ENCODE assay signal across 12 mouse cellular contexts in genomic region chr4:136150596-136150995, GRCm38 (mm10). TPM values are rescaled to one million over a fixed set of nuclear protein-coding genes. Genes with fewer than 3 reads are reported as not detected.
DNase-seq lines count a peak whose midpoint lies in the region; ATAC-seq and TF ChIP-seq lines count a peak whose summit lies in the region.
"Had no signal": no experiment of that assay in that cellular context is flagged by ENCODE, and none has a peak within 500 bp of the region (broad histone marks: within the 10 kb centered on the region; RNA-seq: fewer than 3 reads in every experiment).

No protein-coding gene starts in this region.

- H3K9ac ChIP-seq in hindbrain, postnatal 0 days (replicated peaks; ENCODE audit: low read length), result no peak overlapping the region
- H3K9ac ChIP-seq in embryonic facial prominence, embryonic 12.5 days, result no peak overlapping the region
- H3K9ac ChIP-seq in limb, embryonic 13.5 days, result peak overlapping the region; percentile 45
- H3K9ac ChIP-seq in kidney, embryonic 16.5 days (replicated peaks; ENCODE audit: low read length), result no peak overlapping the region
- H3K9ac ChIP-seq: forebrain, embryonic 13.5 days had no signal

- no peak for ATAC-seq in hindbrain, postnatal 0 days
- ATAC-seq in embryonic facial prominence, embryonic 12.5 days (ENCODE audit: insufficient number of reproducible peaks, insufficient read depth, low FRiP score, low TSS enrichment), result no peak
- ATAC-seq in limb, embryonic 13.5 days (ENCODE audit: low FRiP score, low read depth), result peak; percentile 18
- ATAC-seq in kidney, embryonic 16.5 days (ENCODE audit: low FRiP score, low TSS enrichment), result no peak
- ATAC-seq: forebrain, embryonic 13.5 days; intestine, postnatal 0 days had no signal

- H3K4me3 ChIP-seq in hindbrain, embryonic 10.5 days, result no peak overlapping the region
- no peak overlapping the region for H3K4me3 ChIP-seq in hindbrain, postnatal 0 days (ENCODE audit: low read length)
- H3K4me3 ChIP-seq in embryonic facial prominence, embryonic 12.5 days, result no peak overlapping the region
- H3K4me3 ChIP-seq in limb, embryonic 13.5 days, result no peak overlapping the region
- H3K4me3 ChIP-seq in kidney, embryonic 16.5 days (ENCODE audit: low read length), result no peak overlapping the region
- H3K4me3 ChIP-seq: forebrain, embryonic 13.5 days had no signal

- H3K4me2 ChIP-seq in hindbrain, postnatal 0 days (ENCODE audit: low read depth, low read length), result no peak overlapping the region
- H3K4me2 ChIP-seq in embryonic facial prominence, embryonic 12.5 days (replicated peaks), result no peak overlapping the region
- H3K4me2 ChIP-seq in limb, embryonic 13.5 days (replicated peaks), result peak overlapping the region; percentile 42
- no peak overlapping the region for H3K4me2 ChIP-seq in kidney, embryonic 16.5 days (replicated peaks; ENCODE audit: low read depth, low read length)
- H3K4me2 ChIP-seq: forebrain, embryonic 13.5 days; midbrain, embryonic 11.5 days had no signal

- no peak for TF ChIP-seq CTCF in hindbrain, postnatal 0 days (IDR thresholded peaks at IDR 0.05; ENCODE audit: low read depth)

- peaks cover 3% of the 10 kb centered on the region for H3K36me3 ChIP-seq in hindbrain, embryonic 10.5 days
- no peaks in the 10 kb centered on the region for H3K36me3 ChIP-seq in hindbrain, postnatal 0 days (ENCODE audit: insufficient read depth, low read length)
- H3K36me3 ChIP-seq in embryonic facial prominence, embryonic 12.5 days, result no peaks in the 10 kb centered on the region
- no peaks in the 10 kb centered on the region for H3K36me3 ChIP-seq in limb, embryonic 13.5 days
- peaks cover 4% of the 10 kb centered on the region; the same call in 1 of the 2 replicates for H3K36me3 ChIP-seq in kidney, embryonic 16.5 days (ENCODE audit: insufficient read depth, low read length)

- peaks cover 3% of the 10 kb centered on the region; the same call in 1 of the 2 replicates for H3K9me3 ChIP-seq in hindbrain, embryonic 10.5 days
- H3K9me3 ChIP-seq in hindbrain, postnatal 0 days (ENCODE audit: low read length), result no peaks in the 10 kb centered on the region
- H3K9me3 ChIP-seq in embryonic facial prominence, embryonic 12.5 days, result no peaks in the 10 kb centered on the region
- no peaks in the 10 kb centered on the region for H3K9me3 ChIP-seq in limb, embryonic 13.5 days
- no peaks in the 10 kb centered on the region for H3K9me3 ChIP-seq in kidney, embryonic 16.5 days (ENCODE audit: low read length)
- H3K9me3 ChIP-seq: forebrain, embryonic 13.5 days had no signal

- peak overlapping the region; percentile 83 for H3K27ac ChIP-seq in hindbrain, embryonic 10.5 days
- H3K27ac ChIP-seq in hindbrain, postnatal 0 days, result no peak overlapping the region
- peak overlapping the region; percentile 79 for H3K27ac ChIP-seq in embryonic facial prominence, embryonic 12.5 days
- H3K27ac ChIP-seq in limb, embryonic 13.5 days, result peak overlapping the region; percentile 90
- H3K27ac ChIP-seq in kidney, embryonic 16.5 days (ENCODE audit: low read length), result no peak overlapping the region
- H3K27ac ChIP-seq: forebrain, embryonic 13.5 days had no signal

- peaks cover 59% of the 10 kb centered on the region for H3K4me1 ChIP-seq in hindbrain, embryonic 10.5 days (replicated peaks)
- H3K4me1 ChIP-seq in hindbrain, postnatal 0 days (ENCODE audit: insufficient read depth, low read length), result peaks cover 3% of the 10 kb centered on the region; the same call in 1 of the 2 replicates
- H3K4me1 ChIP-seq in embryonic facial prominence, embryonic 12.5 days, result peaks cover 46% of the 10 kb centered on the region
- H3K4me1 ChIP-seq in limb, embryonic 13.5 days, result peaks cover 61% of the 10 kb centered on the region
- peaks cover 35% of the 10 kb centered on the region for H3K4me1 ChIP-seq in kidney, embryonic 16.5 days (ENCODE audit: insufficient read depth, low read length)

- 41% methylated on average over 4 of the region's 4 CpGs for WGBS in hindbrain, embryonic 10.5 days
- 43% methylated on average over 4 of the region's 4 CpGs for WGBS in hindbrain, postnatal 0 days
- 20% methylated on average over 4 of the region's 4 CpGs for WGBS in embryonic facial prominence, embryonic 12.5 days
- WGBS in limb, embryonic 13.5 days, result 11% methylated on average over 4 of the region's 4 CpGs
- 59% methylated on average over 4 of the region's 4 CpGs for WGBS in kidney, embryonic 16.5 days

- peak; percentile 61 for DNase-seq in hindbrain, embryonic 10.5 days (ENCODE audit: low spot score)
- no peak for DNase-seq in hindbrain, postnatal 0 days (ENCODE audit: low spot score)
- peak; percentile 77 for DNase-seq in embryo, embryonic 10.5 days (ENCODE audit: low spot score)
- DNase-seq in urinary bladder, postnatal 36 days (ENCODE audit: low spot score in 2 of 2), result no peak
- DNase-seq: cerebellum, adult 2 months; right cerebral cortex, postnatal 25 days had no signal

- peaks cover 11% of the 10 kb centered on the region; the same call in 1 of the 2 replicates for H3K27me3 ChIP-seq in hindbrain, embryonic 10.5 days (ENCODE audit: insufficient read depth, poor library complexity, severe bottlenecking)
- peaks cover 12% of the 10 kb centered on the region for H3K27me3 ChIP-seq in hindbrain, postnatal 0 days (ENCODE audit: insufficient read depth, low read length)
- no peaks in the 10 kb centered on the region for H3K27me3 ChIP-seq in embryonic facial prominence, embryonic 12.5 days
- H3K27me3 ChIP-seq in limb, embryonic 13.5 days, result no peaks in the 10 kb centered on the region
- H3K27me3 ChIP-seq in kidney, embryonic 16.5 days (ENCODE audit: insufficient read depth, low read length), result no peaks in the 10 kb centered on the region

RNA-seq across cellular contexts. Expression of gene Id3, which starts 7.3 kb away (rescaled TPM):
- 576 and 684 TPM in 2 replicates for polyA plus RNA-seq in hindbrain, embryonic 10.5 days (2016; fragmentation: Nextera tagmentation; extraction: Ambion mirVana)
- 204 and 344 TPM in 2 replicates for total RNA-seq in hindbrain, postnatal 0 days (2014; rRNA removed)
- 253 and 254 TPM in 2 replicates for polyA plus RNA-seq in hindbrain, postnatal 0 days (2015; fragmentation: Nextera tagmentation; extraction: Ambion mirVana)
- polyA plus RNA-seq in embryonic facial prominence, embryonic 12.5 days (2016; fragmentation: Nextera tagmentation; extraction: Ambion mirVana), result 612 and 623 TPM in 2 replicates
- 736 and 770 TPM in 2 replicates for polyA plus RNA-seq in limb, embryonic 13.5 days (2015; fragmentation: Nextera tagmentation; extraction: Ambion mirVana)
- 953 and 999 TPM in 2 replicates for polyA plus RNA-seq in kidney, embryonic 16.5 days (2015; fragmentation: Nextera tagmentation; extraction: Ambion mirVana)

RNA-seq across cellular contexts. Expression of gene E2f2, which starts 21.6 kb away (rescaled TPM):
- 9.0 and 9.4 TPM in 2 replicates for polyA plus RNA-seq in hindbrain, embryonic 10.5 days (2016; fragmentation: Nextera tagmentation; extraction: Ambion mirVana)
- total RNA-seq in hindbrain, postnatal 0 days (2014; rRNA removed), result 3.5 and 3.7 TPM in 2 replicates
- 2.3 and 2.4 TPM in 2 replicates for polyA plus RNA-seq in hindbrain, postnatal 0 days (2015; fragmentation: Nextera tagmentation; extraction: Ambion mirVana)
- polyA plus RNA-seq in embryonic facial prominence, embryonic 12.5 days (2016; fragmentation: Nextera tagmentation; extraction: Ambion mirVana), result 8.3 and 8.7 TPM in 2 replicates
- 7.9 and 8.7 TPM in 2 replicates for polyA plus RNA-seq in limb, embryonic 13.5 days (2015; fragmentation: Nextera tagmentation; extraction: Ambion mirVana)
- 7.3 and 8.3 TPM in 2 replicates for polyA plus RNA-seq in kidney, embryonic 16.5 days (2015; fragmentation: Nextera tagmentation; extraction: Ambion mirVana)

RNA-seq across cellular contexts. Expression of gene Asap3, which starts 55.6 kb away (rescaled TPM):
- polyA plus RNA-seq in hindbrain, embryonic 10.5 days (2016; fragmentation: Nextera tagmentation; extraction: Ambion mirVana), result 5.2 and 6.5 TPM in 2 replicates
- 9.1 and 10.5 TPM in 2 replicates for total RNA-seq in hindbrain, postnatal 0 days (2014; rRNA removed)
- 4.1 TPM in 2 replicates for polyA plus RNA-seq in hindbrain, postnatal 0 days (2015; fragmentation: Nextera tagmentation; extraction: Ambion mirVana)
- 13.1 and 13.3 TPM in 2 replicates for polyA plus RNA-seq in embryonic facial prominence, embryonic 12.5 days (2016; fragmentation: Nextera tagmentation; extraction: Ambion mirVana)
- polyA plus RNA-seq in limb, embryonic 13.5 days (2015; fragmentation: Nextera tagmentation; extraction: Ambion mirVana), result 15.1 and 16.4 TPM in 2 replicates
- 5.8 and 6.0 TPM in 2 replicates for polyA plus RNA-seq in kidney, embryonic 16.5 days (2015; fragmentation: Nextera tagmentation; extraction: Ambion mirVana)

Comparison
In these comparisons a context has a peak if more than half of its experiments do, and no peak if none do; other contexts are left out.
1. DNase-seq: peak in hindbrain, embryonic 10.5 days (single experiment) and embryo, embryonic 10.5 days (single experiment); none in hindbrain, postnatal 0 days (single experiment) and urinary bladder, postnatal 36 days (0 of 2).
2. H3K27ac ChIP-seq: peak in hindbrain, embryonic 10.5 days (single experiment), embryonic facial prominence, embryonic 12.5 days (single experiment) and limb, embryonic 13.5 days (single experiment); none in hindbrain, postnatal 0 days (single experiment) and kidney, embryonic 16.5 days (single experiment).